Mouse (Mus musculus) CD4-positive, CD25-positive, alpha-beta regulatory T cell, adult 4 months (primary cell): ENCODE measurements around the gene Slc19a3. TPM values are rescaled to one million over a fixed set of nuclear protein-coding genes. Genes with fewer than 3 reads are reported as not detected.

Source experiments
- ATAC-seq: one replicate; pipeline ENCODE4 v1.8.0; 2017
- polyA plus RNA-seq, 2 experiments: library from polyadenylated mRNA; unstranded; fragments of 100-300 nt; shearing (Covaris generic); gene quantifications; one replicate each; pipeline ENCODE4 v1.2.1; 2017

The Slc19a3 gene
- not detected for polyA plus RNA-seq

DNA sequence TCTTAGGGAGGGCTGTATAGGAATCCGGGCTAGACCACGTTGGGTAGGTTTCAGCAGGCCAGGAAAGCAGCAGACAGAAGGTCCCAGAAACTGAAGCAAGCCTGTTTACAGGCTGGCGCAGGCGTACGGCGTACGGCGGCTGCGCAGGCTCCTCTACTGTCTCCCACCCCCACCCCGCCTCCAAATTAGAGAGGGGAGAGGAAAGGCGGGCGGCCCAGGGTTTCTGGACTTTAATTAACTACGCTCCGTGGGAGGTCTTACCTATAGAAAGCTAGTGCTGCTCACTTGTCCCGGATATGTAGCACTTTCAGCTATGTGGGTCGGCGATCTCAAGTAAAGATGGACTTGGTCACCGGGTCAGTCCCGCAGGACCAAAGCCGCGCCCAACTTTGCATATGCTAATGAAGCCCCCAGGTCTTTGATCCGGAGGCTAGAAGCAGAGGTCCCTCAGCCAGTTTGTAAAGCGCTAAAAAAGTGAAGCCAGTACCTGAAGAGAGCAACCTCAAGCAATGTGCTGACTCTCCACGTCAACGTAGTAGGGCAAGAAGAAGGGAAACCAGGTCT, at the start of gene Slc19a3:
Slc19a3 (minus strand) TSS at position 340 of the 564 bp plus-strand sequence.
- no peak for ATAC-seq

DNA sequence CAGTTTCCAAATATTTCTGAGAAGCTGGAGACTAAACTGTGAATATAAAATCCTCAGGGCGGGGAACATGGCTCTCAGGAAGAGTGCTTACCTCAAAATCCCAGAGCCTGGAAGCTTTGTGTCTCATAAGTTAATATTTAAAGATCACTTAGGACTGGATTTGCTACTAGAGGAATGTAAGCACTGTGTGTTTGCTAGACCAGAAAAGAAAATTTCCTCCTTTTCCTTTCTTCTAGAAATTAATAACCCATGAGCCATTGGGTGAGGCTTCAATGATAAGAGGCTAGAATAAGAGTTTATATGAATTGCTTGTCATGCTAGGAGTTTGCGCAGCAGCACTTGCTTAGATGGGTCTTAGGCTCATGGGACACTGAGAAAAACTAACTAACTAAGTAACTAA, 46.5 kb upstream of the Slc19a3 start:
- ATAC-seq = no peak

DNA sequence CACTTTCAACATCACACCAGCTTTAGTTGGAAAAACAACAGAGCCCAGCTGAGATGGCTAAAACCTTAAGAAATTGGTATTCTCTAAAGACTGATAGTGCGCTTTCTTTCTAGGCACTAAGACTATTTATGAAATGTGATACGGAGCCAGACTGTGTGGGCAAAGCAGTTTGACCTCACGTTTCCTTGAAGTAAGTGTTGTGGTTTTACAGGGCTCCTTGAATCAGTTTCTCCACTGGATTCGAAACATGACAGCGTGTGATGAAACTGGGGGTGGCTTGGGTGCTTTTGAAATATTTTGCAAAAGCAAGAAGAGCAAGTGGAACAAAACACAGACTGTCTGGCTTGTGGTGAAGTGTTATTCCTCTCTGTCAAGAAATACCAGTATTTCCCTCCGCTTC, 38.8 kb upstream of the Slc19a3 start:
- peak; percentile 60 for ATAC-seq

DNA sequence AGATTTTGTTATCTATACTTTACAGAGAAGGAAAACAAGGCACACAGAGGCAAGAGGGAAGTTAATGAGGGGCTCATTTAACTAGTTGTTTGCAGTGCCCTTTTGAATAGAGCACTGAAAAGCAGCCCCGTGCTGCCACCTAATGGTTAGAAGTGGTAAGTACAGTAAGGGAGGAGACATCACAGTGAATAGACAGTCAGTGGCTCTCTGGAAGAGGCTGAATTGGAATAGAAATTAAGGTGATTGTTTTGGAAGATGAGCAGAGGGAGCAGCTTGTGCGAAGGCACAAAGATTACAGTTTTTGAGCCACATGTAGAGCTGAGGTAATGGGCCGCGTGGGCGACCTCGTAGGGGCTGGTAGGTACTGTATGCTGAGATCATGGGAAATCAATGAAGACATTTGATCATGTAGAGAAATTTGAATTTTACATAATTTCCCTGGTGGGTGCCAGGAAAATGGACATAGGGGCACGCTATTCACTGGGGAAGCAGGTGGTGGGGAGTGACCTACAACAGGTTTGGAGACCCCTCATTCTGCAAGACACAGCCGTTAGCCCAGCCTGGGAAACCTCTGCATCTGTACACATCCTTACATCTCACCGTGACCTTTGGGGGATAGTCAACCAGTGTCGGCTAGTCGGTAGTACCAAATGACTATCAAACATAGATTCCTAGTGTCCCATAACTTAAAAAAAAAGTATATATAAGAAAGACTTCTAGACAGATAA, 38.1 kb upstream of the Slc19a3 start:
- ATAC-seq = peak; percentile 79

DNA sequence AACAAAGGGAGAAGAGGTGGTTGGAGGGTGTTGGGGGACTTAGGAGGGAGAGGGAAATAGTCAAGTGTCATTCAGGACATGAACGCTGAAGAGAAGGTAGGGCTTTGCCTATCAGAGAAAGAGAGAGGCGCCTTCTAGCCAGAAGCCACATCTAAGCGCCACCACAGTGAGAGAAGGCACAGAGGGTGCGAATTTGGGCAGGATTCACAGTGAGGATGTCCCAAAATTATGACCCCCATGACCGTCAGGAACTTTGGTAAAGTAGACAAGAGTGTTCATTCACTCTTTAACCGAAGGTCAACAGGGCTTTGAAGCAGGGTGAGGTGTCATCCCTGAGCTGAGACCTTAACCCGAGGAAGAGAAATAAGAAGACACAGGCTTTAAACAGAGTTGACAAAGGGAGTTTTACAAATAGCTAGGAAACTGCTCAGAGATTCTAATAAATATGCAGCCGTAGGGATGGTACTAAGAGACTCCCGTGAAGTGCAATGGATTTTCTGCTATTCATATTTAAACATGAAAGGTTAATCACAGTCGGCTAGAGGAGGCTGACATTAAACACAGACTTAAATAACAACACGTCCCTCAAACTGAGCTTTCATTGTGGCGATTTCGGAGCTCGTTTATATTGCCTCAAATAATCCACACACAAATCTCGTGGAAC, 37.4 kb upstream of the Slc19a3 start:
- no peak for ATAC-seq

DNA sequence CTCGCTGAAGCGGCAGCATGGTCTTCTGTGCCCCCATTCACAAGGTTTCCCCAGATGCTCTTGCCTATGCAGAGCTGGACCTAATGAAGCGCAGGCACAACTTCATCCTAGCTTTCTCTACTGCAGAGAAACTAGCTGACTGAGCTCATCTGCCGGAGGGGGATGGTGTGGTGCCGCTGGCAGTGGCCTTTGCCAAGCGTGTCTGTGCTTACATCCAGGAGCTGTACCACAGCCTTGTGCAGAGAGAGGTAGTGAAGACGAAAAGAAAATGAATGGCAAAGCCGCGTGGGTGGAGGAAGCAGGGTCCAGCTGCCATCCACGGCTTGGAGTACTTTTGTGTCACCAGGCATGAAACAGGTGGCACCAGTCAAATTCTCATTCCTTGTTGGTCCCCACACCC, 29.0 kb upstream of the Slc19a3 start:
- ATAC-seq = no peak

DNA sequence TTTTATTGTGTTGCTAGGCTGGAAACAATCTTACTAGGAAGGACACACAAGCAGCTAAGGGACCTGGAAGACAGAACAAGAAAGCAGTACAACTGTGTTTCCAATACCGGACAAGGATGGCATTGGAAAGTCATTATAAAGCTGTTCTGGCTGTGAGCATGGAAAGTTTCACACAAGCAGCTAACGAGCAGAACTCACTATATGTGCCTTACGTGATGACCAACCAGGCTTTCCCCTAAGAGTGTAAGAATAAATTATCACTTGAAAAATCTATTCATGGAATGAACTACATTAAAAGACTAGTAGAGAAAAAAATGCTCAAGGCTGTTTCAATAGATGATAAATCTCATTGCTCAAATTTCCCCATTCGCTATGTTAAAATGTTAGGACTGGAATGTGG, 28.3 kb upstream of the Slc19a3 start:
- no peak for ATAC-seq

DNA sequence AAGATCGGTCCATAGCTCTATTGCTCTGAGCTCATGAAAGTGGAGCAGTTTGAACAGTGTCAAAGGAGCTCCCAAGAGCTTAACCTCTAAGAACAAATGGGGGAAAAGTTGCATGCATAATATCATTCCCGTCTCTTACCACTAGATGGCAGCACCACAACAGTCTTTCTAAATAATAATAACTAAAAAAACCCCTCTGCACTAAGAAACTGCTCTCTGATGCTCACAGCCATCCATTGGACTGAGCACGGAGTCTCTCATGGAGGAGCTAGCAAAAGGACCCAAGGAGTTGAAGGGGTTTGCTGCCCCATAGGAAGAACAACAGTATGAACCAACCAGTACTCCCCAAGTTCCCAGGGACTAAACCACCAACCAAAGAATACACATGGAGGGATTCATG, 26.6 kb upstream of the Slc19a3 start:
- ATAC-seq = peak; percentile 54

DNA sequence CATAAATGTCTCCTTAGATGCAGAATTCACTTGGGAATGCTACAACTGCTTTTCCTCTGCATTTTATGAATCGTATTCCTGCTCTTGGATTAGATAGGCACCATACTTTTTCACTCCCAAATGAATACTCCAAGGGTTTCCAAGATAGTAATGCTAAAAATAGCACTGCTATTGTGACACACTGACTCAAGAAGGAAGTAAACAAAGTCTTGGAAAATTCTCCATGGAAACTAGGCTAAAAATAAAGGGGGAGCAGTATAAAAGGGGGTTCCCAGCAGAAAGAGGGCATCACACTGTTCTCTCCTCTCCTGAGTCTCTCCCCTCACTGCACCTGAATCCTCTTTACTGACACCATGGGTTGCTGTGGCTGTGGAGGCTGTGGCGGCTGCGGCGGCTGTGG, 22.4 kb upstream of the Slc19a3 start, which contains the start of gene Krtap28-13:
Krtap28-13 (plus strand) TSS at position 288 of the 400 bp plus-strand sequence.
- no peak for ATAC-seq

DNA sequence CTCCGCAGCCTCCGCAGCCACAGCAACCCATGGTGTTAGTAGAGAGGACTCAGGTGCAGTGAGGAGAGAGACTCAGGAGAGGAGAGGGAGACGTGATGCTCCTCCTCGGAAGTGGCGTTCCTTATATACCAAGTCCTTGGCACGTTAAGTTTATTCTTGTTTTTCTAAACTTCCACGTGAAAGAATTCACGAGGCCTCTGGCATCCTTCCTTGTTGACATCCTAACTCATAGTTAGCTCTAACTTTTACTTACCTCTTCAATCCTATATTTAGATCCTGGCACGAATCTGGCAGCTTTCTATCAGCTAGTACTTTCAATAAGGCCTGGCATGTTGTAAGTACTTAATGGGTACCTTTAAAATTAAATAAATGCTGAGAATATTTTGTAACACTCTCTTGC, 21.0 kb upstream of the Slc19a3 start, which contains the start of gene A030005K14Rik:
A030005K14Rik (minus strand) TSS at position 101 of the 400 bp plus-strand sequence.
- ATAC-seq = no peak

DNA sequence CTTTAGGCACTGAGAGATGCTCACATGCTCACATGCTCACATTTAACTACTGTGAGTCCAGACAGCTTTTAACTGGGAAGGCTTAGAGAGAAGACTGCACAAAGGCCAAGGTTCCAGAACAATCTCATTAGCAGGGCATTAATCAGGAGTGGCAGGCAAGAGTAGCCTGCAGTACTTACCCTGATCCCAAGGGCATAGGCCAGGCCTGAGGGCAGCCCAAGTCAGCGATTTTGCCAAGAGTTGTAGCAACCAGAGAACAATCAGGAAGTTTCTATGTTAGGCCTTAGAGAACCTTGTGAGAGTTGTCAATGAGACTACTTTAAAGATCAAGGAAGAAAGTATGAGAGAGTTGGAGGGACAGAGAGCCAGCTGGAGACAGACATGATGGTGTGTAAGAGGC, 20.2 kb upstream of the Slc19a3 start:
- ATAC-seq = no peak

DNA sequence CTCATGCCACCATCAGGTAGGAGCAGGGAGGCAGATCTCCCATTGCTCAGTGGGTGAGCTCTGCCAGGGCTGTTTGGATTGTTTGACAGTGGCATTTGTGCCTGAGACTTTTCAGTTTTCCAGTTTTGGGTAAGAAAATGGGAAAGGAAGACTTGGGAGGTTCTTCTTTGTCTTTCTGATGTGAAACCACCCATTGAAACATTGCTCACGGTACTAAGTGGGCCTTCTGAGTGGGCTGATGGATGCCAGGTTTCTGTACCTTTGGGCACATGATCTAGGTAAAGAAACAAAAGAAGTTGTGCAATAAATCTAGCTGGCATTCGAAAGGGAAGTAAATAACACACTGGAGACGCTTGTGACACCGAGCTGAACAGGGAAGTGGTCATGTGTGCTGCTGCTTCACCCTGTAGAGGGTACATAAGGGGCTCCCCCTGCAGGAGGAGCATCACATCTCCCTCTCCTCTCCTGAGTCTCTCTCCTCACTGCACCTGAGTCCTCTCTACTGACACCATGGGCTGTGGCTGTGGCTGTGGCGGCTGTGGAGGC, 6.7 kb upstream of the Slc19a3 start, which contains the start of gene Gm47969:
Gm47969 (plus strand) TSS at position 51 of the 546 bp plus-strand sequence.
- no peak for ATAC-seq

DNA sequence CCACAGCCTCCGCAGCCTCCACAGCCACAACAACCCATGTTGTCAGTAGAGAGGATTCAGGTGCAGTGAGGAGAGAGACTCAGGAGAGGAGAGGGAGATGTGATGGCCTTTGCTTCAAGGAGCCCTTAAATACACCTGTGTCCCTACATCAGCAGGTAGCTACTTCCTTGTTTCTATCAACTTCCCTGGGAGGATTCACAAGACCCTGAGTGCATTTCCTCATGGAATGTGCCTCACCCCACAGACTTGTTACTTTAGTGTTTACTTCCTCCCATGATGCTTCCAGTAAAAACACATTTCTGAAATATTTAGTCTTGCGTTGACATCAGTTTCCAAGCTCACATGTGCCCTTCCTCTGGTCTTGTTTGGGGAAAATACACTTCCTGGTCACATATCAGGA, 4.1 kb upstream of the Slc19a3 start, which contains the start of gene Krtap28-10:
Krtap28-10 (minus strand) TSS at position 101 of the 400 bp plus-strand sequence.
- no peak for ATAC-seq

DNA sequence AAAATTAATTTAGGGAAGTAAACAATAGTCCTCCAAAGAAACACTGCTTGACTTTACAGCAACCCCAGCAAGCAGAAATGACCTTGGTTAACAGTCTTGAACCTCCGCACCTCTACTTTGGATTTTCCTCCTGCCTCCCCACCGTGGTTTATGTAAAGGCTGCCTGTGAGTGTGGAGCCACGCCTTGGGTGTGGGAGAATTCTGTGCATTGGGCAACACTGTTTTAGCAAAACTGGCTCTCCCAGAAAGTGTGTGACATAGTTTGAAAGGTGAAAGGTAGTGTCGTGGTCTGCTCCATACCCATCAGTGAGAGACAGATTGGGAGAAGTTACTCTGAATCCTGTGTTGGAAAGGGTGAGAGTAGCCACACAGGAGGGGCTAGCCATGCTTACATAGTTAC, 832 bp upstream of the Slc19a3 start:
- ATAC-seq = no peak

DNA sequence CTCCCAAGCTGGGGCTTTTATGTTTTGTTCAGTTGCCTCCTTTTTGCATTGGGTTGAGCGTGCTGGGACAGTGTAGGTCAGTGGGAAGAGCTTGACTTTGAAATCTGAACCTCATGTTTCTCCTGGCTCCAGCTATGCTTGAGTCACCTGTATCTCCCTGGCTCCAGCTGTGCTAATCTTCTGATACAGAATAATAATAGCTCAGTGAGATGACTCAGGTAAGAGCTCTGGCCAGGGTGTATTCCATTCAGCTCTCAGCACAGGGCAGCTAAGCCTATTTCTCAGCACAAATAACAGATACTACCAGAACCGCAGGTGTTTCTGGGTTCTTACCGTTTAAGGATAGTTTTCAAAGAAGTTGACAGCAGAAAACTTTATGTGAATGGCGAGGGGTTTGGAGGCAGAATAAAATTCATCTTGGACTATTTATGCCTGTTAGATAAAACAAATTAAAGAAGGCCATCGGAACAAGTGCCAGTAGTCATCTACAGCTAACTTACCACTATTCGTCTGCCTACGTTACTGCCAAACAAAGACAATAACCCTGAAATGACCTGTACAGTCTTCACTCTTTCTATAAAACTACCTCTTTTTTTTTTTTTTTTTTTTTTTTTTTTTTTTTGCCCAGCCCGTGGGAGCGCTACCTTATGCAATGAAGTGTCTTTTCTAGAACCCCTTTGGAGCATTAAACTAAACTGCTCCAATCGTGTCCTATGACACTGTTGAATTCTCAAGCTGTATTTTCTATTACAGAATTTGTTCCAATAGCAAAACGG, 1.2 kb downstream of the Slc19a3 start:
- ATAC-seq = no peak

DNA sequence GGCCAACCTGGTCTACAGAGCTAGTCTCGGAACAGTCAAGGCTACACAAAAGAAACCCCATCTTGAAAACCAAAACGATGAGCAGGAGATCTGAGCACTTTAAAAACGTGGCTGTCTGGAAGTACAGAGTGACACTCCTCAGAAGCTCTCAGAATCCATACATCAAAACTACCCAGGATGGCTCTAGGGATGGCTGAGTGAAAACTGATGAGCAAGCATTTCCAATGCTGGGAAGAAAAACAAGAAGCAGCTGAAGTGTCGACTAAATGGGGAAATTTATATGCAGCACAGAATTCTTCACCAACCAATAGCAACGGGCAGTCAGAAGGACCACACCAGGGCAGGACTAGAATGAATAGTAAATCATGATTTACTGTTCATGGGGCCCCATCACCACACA, 3.7 kb downstream of the Slc19a3 start:
- ATAC-seq = no peak

DNA sequence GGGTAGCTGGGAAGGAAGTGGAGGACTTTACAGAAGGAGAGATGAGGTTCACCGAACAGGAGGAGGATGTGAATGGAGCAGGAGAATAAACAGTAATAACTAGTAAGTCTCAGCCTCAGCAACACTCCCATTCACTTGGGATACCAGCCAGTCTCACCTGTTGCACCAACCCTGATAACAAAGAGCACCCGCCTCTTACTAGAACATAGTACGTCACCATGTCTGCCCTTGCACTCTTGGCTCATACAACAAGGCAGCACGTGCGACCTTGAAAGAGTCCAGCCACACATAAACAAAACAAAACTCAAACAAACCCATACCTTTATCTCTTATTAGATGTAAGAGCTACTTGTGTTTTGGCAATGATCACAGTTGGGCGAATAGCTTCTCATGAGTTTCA, 5.7 kb downstream of the Slc19a3 start:
- no peak for ATAC-seq

DNA sequence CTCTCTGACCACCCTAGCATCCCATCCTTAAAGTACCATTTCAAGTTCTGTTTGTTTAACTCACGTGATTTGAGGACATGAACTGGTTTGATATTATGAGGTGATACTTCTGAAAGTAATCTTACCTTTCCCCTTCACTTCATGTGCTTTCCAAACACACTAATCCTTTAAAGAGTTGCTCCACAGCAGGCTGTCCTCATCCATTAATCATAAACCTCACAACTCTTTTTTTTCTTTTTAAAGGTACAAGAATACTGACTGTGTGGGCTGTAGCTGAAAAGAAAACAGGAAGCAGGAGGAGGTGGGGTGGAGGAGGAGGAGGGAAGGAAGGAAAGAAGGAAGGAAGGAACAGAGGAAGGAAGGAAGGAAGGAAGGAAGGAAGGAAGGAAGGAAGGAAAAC, 6.3 kb downstream of the Slc19a3 start:
- no peak for ATAC-seq

DNA sequence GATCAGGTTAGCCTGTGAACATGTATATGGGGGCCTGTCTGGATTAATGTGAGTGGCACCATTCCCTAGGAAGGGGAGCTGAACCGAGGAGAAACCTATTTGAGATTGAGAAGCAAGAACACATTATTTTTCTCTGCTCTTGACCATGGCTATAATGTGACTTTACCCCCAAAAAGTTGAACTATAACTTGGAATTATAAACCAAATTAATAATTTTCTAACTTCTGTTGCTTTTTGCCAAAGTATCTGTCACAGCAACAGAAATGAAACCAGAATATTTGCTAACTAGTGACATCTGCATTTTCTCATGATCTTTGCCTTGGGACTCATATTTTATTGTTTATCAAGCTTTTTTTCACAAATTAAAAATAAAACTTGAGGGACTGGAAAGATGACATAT, 21.7 kb downstream of the Slc19a3 start:
- ATAC-seq = no peak

DNA sequence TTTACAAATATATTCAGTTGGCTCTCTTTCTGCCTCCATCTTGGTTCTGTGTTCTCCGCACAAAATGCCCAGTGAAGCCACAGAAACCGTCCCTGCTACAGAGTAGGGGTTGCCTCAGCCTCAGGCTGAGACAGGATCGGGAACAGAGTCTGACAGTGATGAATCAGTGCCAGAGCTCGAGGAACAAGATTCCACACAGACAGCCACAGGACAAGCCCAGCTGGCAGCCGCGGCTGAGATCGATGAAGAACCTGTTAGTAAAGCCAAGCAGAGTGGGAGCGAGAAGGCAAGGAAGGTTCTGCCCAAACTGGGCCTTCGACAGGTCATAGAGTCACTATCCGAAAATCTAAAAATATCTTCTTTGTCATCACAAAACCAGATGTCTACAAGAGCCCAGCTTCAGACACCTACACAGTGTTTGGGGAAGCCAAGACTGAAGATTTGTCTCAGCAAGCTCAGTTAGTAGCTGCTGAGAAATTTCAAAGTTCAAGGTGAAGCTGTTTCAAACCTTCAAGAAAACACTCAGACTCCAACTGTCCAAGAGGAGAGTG, 22.8 kb downstream of the Slc19a3 start:
- no peak for ATAC-seq

DNA sequence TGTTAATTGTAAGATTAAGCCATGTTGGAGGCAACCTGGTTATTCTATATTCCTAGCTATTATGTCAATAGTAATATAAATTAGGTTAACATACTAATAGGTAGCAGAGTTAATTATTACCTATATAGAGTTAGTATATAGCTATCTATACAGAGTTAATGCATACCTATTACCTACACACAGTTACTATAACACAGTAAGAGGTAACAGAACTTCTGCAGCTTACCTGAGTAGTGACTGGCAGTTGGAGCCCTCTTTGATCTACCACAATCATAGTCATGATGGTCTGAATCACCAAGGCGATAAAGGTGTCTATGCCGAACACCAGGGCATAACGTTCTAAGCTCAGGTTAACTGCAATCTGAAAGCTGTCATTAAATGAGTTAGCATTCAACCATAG, 23.8 kb downstream of the Slc19a3 start:
- no peak for ATAC-seq

DNA sequence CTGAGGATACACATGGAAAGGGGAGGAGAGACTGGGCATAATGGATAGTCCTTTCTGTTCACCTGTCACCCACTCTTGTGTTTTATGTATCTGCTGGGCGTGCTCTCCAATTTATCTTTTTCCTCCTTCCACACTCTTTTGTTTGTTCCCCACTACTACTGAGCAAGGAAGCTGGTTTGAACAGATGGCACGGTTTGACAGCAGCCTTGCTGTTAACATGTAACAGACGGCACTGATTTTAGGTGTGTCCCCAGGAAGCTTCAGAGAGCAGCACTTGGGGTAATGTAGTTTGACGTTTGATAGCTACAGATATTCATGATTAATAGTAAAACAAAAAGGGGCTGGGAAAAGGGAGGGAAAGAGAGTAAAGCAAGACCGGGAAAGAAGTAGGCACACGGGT, 30.8 kb downstream of the Slc19a3 start:
- ATAC-seq = no peak
